Mouse (Mus musculus) CH12.LX (cell line): ENCODE results near the gene Pptc7. TPM values are rescaled to one million over a fixed set of nuclear protein-coding genes. Genes with fewer than 3 reads are reported as not detected.

ENCODE experiments used
- DNase-seq: peaks from one replicate; pipeline ENCODE4 v3.0.0-alpha.2; 2013; ENCODE audit errors: extremely low read depth
- H3K27ac ChIP-seq: 2 replicates; pipeline ENCODE4 v1.5.1; 2012; ENCODE audit warnings: low read depth, mild to moderate bottlenecking, control low read depth, moderate library complexity; ENCODE audit not compliant: insufficient read depth
- H3K27me3 ChIP-seq: replicated peaks from 2 replicates; pipeline ENCODE3; 2012; ENCODE audit warnings: inconsistent platforms
- H3K36me3 ChIP-seq, 2 experiments: replicated peaks in 1 of 2; 2 replicates each; pipeline versions ENCODE3 to v1.6.1; 2012; ENCODE audit warnings: inconsistent platforms in 1 of 2, low read length in 1 of 2, mild to moderate bottlenecking in 1 of 2, mixed read lengths in 1 of 2, moderate library complexity in 1 of 2; ENCODE audit not compliant: control insufficient read depth in 1 of 2, insufficient read depth in 1 of 2
- H3K4me1 ChIP-seq, 2 experiments: 2 replicates each; pipeline ENCODE4 v1.6.1; 2012; ENCODE audit warnings: inconsistent platforms in 1 of 2, moderate library complexity in 1 of 2; ENCODE audit not compliant: insufficient read depth in 2 of 2, control insufficient read depth in 1 of 2
- H3K4me2 ChIP-seq: 2 replicates; pipeline ENCODE4 v1.6.1; 2012; ENCODE audit warnings: low read depth, mild to moderate bottlenecking, control low read depth; ENCODE audit not compliant: poor library complexity, insufficient read depth, severe bottlenecking
- H3K4me3 ChIP-seq, 3 experiments: fragments of 150-350 bp in 1 of 3; sonication (generic) in 1 of 3; replicated peaks in 1 of 3; 2 replicates each; pipeline versions ENCODE3 to v1.5.1; 2011 to 2012; ENCODE audit warnings: low read depth in 2 of 3, low read length in 2 of 3, mild to moderate bottlenecking in 2 of 3, moderate library complexity in 2 of 3, control low read depth in 1 of 3, improper control_type of control experiment in 1 of 3, inconsistent platforms in 1 of 3, mixed read lengths in 1 of 3; ENCODE audit not compliant: poor library complexity in 1 of 3
- H3K79me2 ChIP-seq: replicated peaks from 2 replicates; pipeline ENCODE4 v1.6.1; 2012; ENCODE audit warnings: mild to moderate bottlenecking, moderate library complexity; ENCODE audit not compliant: control insufficient read depth, poor library complexity, insufficient read depth, severe bottlenecking; ENCODE audit errors: extremely low read depth
- H3K9ac ChIP-seq: 2 replicates; pipeline ENCODE4 v1.6.1; 2012; ENCODE audit warnings: low read depth, mild to moderate bottlenecking, control low read depth, moderate library complexity; ENCODE audit not compliant: insufficient read depth
- H3K9me3 ChIP-seq: replicated peaks from 2 replicates; pipeline ENCODE3; 2012; ENCODE audit warnings: low read length, inconsistent platforms, mixed read lengths
- BHLHE40 ChIP-seq: IDR thresholded peaks from 2 replicates; pipeline ENCODE4 v1.6.1; 2011; ENCODE audit warnings: mild to moderate bottlenecking, low read depth, low read length, improper control_type of control experiment
- CHD1 ChIP-seq: IDR thresholded peaks from 2 replicates; pipeline ENCODE4 v1.6.1; 2012; ENCODE audit warnings: low read depth, low read length, improper control_type of control experiment, inconsistent platforms
- CHD2 ChIP-seq: IDR thresholded peaks from 2 replicates; pipeline ENCODE4 v1.6.1; 2011; ENCODE audit warnings: low read length, improper control_type of control experiment
- CTCF ChIP-seq, 2 experiments: IDR thresholded peaks in 1 of 2; conservative IDR thresholded peaks in 1 of 2; 2 replicates each; pipeline ENCODE4 v1.5.1; 2011 to 2012; ENCODE audit warnings: low read depth in 2 of 2, low read length in 2 of 2, improper control_type of control experiment in 1 of 2, inconsistent platforms in 1 of 2, mild to moderate bottlenecking in 1 of 2, moderate library complexity in 1 of 2
- JUN ChIP-seq: IDR thresholded peaks from 2 replicates; pipeline ENCODE4 v1.6.1; 2011; ENCODE audit warnings: low read depth, mild to moderate bottlenecking, low read length, improper control_type of control experiment, moderate library complexity; ENCODE audit not compliant: insufficient read depth
- KAT2A ChIP-seq: IDR thresholded peaks from 2 replicates; pipeline ENCODE4 v1.6.1; 2012; ENCODE audit warnings: low read length, improper control_type of control experiment, inconsistent platforms; ENCODE audit not compliant: insufficient replicate concordance
- MAX ChIP-seq: IDR thresholded peaks from 2 replicates; pipeline ENCODE4 v1.6.1; 2011; ENCODE audit warnings: low read length, improper control_type of control experiment
- MEF2A ChIP-seq: IDR thresholded peaks from 2 replicates; pipeline ENCODE4 v1.6.1; 2014; ENCODE audit warnings: low read depth, mild to moderate bottlenecking, inconsistent platforms, low read length, improper control_type of control experiment, borderline replicate concordance
- MXI1 ChIP-seq: IDR thresholded peaks from 2 replicates; pipeline ENCODE4 v1.6.1; 2011; ENCODE audit warnings: mild to moderate bottlenecking, low read depth, low read length, improper control_type of control experiment
- POLR2A ChIP-seq: IDR thresholded peaks from 2 replicates; pipeline ENCODE4 v1.6.1; 2011; ENCODE audit warnings: low read depth, mild to moderate bottlenecking, improper control_type of control experiment, low read length
- POLR2AphosphoS2 ChIP-seq: IDR thresholded peaks from 2 replicates; pipeline ENCODE4 v1.6.1; 2011; ENCODE audit warnings: low read depth, low read length, improper control_type of control experiment
- RCOR1 ChIP-seq: conservative IDR thresholded peaks from 2 replicates; pipeline ENCODE4 v1.6.1; 2012; ENCODE audit warnings: low read depth, mild to moderate bottlenecking, inconsistent platforms, low read length, improper control_type of control experiment
- TBP ChIP-seq: conservative IDR thresholded peaks from 2 replicates; pipeline ENCODE4 v1.6.1; 2011; ENCODE audit warnings: low read depth, low read length, improper control_type of control experiment
- UBTF ChIP-seq: IDR thresholded peaks from 2 replicates; pipeline ENCODE4 v1.6.1; 2012; ENCODE audit warnings: low read depth, mild to moderate bottlenecking, inconsistent platforms, low read length, improper control_type of control experiment, moderate library complexity
- ZC3H11A ChIP-seq: IDR thresholded peaks from 2 replicates; pipeline ENCODE4 v1.6.1; 2012; ENCODE audit warnings: low read depth, mild to moderate bottlenecking, inconsistent platforms, low read length, improper control_type of control experiment
- dilution Hi-C: fragments of 300-500 bp; cut with MboI; formaldehyde crosslinking; loops from 2 replicates; pipeline ENCODE4 v1.14.3; 2020; ENCODE audit warnings: low sequenced_read_pairs; ENCODE audit not compliant: extremely low pct_unique_long_range_greater_than_20kb, extremely low pct_ligation_motif_present
- in situ Hi-C: fragments of 300-500 bp; cut with MboI; formaldehyde crosslinking; loops from 3 replicates; pipeline ENCODE4 v1.14.3; 2019; ENCODE audit warnings: low sequenced_read_pairs, low pct_ligation_motif_present, low pct_unique_long_range_greater_than_20kb, mixed read lengths
- polyA plus RNA-seq: library from polyadenylated mRNA; unstranded; fragments of >175 nt; gene quantifications from 2 replicates; pipeline ENCODE4 v1.2.1, GENCODE M21; 2012; ENCODE audit warnings: low read depth; ENCODE audit not compliant: insufficient read length
- total RNA-seq, 2 experiments: library from RNA; depleted of rRNA; stranded (reverse); fragments of 300-350 nt in 1 of 2; fragments of >200 nt in 1 of 2; gene quantifications; 2 replicates each; pipeline ENCODE4 v1.2.3; 2012 to 2014

The Pptc7 gene
- total and polyA plus RNA-seq, 3 experiments, result 17.1 to 25.9 (median 23.6) TPM

DNA sequence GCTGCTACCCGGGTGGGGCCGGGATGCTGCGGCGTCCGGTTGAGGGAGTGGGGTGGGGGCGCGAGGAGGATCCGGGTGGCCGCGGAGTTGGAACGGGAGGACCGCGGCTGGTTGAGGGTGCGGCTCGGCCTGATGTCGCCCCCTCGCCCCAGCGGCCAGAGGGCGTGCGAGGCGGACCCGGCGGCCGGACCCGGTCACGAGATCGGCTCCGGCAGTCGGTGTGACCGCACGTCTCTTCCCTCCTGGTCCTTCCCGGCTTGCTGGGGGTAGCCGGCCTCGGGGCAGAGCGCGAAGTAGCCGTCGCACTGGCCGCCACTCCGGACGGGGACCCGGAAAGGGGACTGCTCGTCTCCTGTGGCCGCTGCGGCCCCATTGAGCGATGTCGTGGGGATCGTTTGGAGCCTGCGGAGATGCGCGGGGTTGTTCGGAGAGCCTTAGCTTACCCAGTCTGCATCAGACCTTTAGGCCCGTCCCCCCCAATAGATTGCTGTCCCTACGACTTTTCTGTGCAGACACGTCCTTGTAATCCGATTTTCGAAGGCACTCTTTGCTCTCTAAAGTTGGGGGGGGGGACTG is 70.4 kb downstream of the Pptc7 start:
- Histone ChIP-seq H3K4me3 (peak overlapping the region; percentile 76 to 98 (median 94)), H3K4me2 (peak overlapping the region; percentile 24; the same call in 1 of the 2 replicates), H3K27me3 (no peaks in the 10 kb centered on the region), H3K9ac (peak overlapping the region; percentile 66), H3K79me2 (peaks cover 8% of the 10 kb centered on the region), H3K4me1 (peaks cover 3 to 26% of the 10 kb centered on the region in 2 experiments)
- no peak for DNase-seq
- TF ChIP-seq UBTF (0 out of 2 replicates have a peak, but pooled peaks have one; percentile 68), ZC3H11A (no peak), CHD2 (no peak), POLR2A (no peak), POLR2AphosphoS2 (no peak), JUN (no peak), RCOR1 (no peak), MEF2A (0 out of 2 replicates have a peak, but pooled peaks have one; percentile 3), MAX (no peak), BHLHE40 (peak; percentile 72), MXI1 (peak; percentile 71), TBP (no peak), CTCF (conservative IDR thresholded peaks at IDR 0.05 in 1 of 2, IDR thresholded peaks at IDR 0.05 in 1 of 2; ENCODE audit: low read depth in 2 of 2, low read length in 2 of 2) (peak in 1 of 2 experiments; percentile 29; a peak in 2 of 4 replicates)
- TF ChIP-seq, all 38 proteins: peak for 5
- Histone ChIP-seq H3K27ac (peak overlapping the region; percentile 32; the same call in 1 of the 2 replicates), H3K36me3 (peaks cover 4 to 30% of the 10 kb centered on the region in 2 experiments), H3K9me3 (no peaks in the 10 kb centered on the region)
- in situ Hi-C loops, result no loop called here
- dilution Hi-C loops, result no loop called here

DNA sequence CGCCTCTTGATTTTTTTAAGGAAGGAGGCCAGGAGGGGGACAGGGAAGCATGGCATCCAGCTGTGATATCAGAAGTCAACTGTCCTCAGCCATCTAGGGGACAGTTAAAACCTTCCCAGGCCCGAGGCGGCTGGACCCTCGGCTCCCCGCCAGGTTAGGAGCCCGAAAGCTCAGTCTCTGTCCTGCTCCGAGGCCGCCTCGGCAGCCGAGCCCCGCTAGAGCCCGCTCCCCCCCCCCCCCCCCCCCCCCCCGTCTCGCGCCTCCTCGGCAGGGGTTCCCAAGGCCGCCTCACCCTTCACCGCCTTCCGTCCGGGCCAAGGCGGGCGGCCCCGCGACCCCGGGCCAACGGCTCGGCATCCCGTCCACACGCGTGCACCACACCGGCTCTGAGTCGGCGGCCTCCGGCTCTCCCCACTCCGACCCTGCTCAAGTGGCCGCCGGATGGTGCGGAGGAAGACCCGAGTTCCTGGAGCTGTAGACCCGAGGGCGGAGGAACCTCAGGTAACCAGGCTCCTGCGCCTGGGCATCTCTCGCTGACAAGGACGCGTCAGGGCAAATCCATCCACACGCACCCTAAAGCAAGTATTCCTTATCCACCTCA is 87.5 kb downstream of the Pptc7 start, which contains the start of gene Gpn3:
Gene Gpn3 (plus strand): TSS at position 286 of the 601 bp plus-strand sequence.
- peak within 1 kb of the TSS; percentile 84 for H3K27ac ChIP-seq
- no peaks in the 10 kb centered on the region for H3K27me3 ChIP-seq
- peaks cover 28 to 55% of the 10 kb centered on the region in 2 experiments for H3K36me3 ChIP-seq
- peaks cover 4 to 15% of the 10 kb centered on the region in 2 experiments; a peak in 3 of 4 replicates for H3K4me1 ChIP-seq
- DNase-seq, result no peak
- no peaks in the 10 kb centered on the region for H3K9me3 ChIP-seq
- dilution Hi-C loops (no loop called here), in situ Hi-C loops (no loop called here)
- peak within 1 kb of the TSS; percentile 63 to 91 (median 80) for H3K4me3 ChIP-seq
- H3K9ac ChIP-seq, result peak within 1 kb of the TSS; percentile 79
- TF ChIP-seq CHD1 (no peak), UBTF (0 out of 2 replicates have a peak, but pooled peaks have one; percentile 44), KAT2A (0 out of 2 replicates have a peak, but pooled peaks have one; percentile 55)
- H3K4me2 ChIP-seq, result peak within 1 kb of the TSS; percentile 98
- peaks cover 18% of the 10 kb centered on the region for H3K79me2 ChIP-seq
